Mouse (Mus musculus) thymus, adult 2 months (tissue): ENCODE data around the gene Tbxas1. TPM values are rescaled to one million over a fixed set of nuclear protein-coding genes. Genes with fewer than 3 reads are reported as not detected.

Experiments used
- DNase-seq: peaks from one replicate; pipeline ENCODE4 v3.0.0; 2021
- H3K27ac ChIP-seq: fragments of 200-500 bp; 2 replicates; pipeline ENCODE4 v1.5.1; 2012; ENCODE audit warnings: low read length, control low read depth; ENCODE audit not compliant: control insufficient read depth, insufficient read depth
- H3K27me3 ChIP-seq: fragments of 200-500 bp; 2 replicates; pipeline ENCODE4 v1.6.1; 2012; ENCODE audit warnings: mild to moderate bottlenecking, low read length, moderate library complexity, mixed read lengths; ENCODE audit not compliant: control insufficient read depth, insufficient read depth
- H3K36me3 ChIP-seq: fragments of 200-500 bp; 2 replicates; pipeline ENCODE4 v1.6.1; 2012; ENCODE audit warnings: mild to moderate bottlenecking, low read length, moderate library complexity; ENCODE audit not compliant: control insufficient read depth, insufficient read depth
- H3K4me1 ChIP-seq: fragments of 200-500 bp; replicated peaks from 2 replicates; pipeline ENCODE4 v1.6.1; 2012; ENCODE audit warnings: low read length; ENCODE audit not compliant: control insufficient read depth, insufficient read depth
- H3K4me3 ChIP-seq: fragments of 200-500 bp; 2 replicates; pipeline ENCODE4 v1.5.1; 2012; ENCODE audit warnings: mild to moderate bottlenecking, low read length, control low read depth, moderate library complexity; ENCODE audit not compliant: control insufficient read depth, insufficient read depth
- CTCF ChIP-seq: fragments of 200-500 bp; IDR thresholded peaks from 2 replicates; pipeline ENCODE4 v1.5.1; 2012; ENCODE audit warnings: mild to moderate bottlenecking, control low read depth, low read length, moderate library complexity, borderline replicate concordance; ENCODE audit not compliant: control insufficient read depth, poor library complexity, insufficient read depth; ENCODE audit errors: extremely low read depth
- POLR2A ChIP-seq: fragments of 200-500 bp; IDR thresholded peaks from 2 replicates; pipeline ENCODE4 v1.6.1; 2012; ENCODE audit warnings: mild to moderate bottlenecking, low read length, control low read depth, moderate library complexity; ENCODE audit not compliant: control insufficient read depth, poor library complexity, insufficient read depth; ENCODE audit errors: extremely low read depth
- WGBS: fragments of 180-500 bp; shearing (Covaris S2); methylation state at CpG from one replicate; pipeline ENCODE4 v1.1.7; 2018; 5-methylcytosine and 5-hydroxymethylcytosine counted together
- polyA plus RNA-seq: library from polyadenylated mRNA; depleted of rRNA; stranded (reverse); fragments of >200 nt; gene quantifications from 2 replicates; pipeline ENCODE4 v1.2.3, GENCODE M21; 2012

Gene Tbxas1
- polyA plus RNA-seq, 1 experiment: 6.0 TPM

DNA sequence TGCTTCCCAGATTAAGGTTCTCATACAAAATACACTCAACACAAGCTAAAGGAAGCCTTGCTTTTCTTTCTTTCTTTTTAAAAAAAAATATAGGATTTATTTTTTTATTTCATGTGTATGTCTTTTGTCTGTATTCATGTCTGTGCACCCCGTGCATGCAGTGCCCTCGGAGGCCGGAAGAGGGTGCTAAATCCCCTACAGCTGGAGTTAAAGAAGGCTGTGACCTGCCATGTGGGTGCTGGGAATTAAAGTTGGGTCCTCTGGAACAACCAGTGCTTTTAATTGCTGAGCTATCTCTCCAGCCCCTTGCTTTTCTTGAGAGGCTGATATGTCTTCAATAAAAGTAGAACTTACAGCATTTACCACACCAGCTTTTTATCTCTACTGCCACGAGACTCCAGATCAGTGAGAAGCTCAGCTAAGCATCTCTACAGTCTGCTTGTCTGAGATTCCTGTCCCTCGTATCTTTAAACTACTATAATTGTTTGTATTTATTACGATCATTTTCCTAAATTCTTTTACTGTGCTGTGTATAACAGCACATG is 24.4 kb upstream of the Tbxas1 start:
- TF ChIP-seq POLR2A: no peak
- Histone ChIP-seq H3K4me3 (no peak overlapping the region), H3K27ac (no peak overlapping the region), H3K36me3 (no peaks in the 10 kb centered on the region), H3K27me3 (no peaks in the 10 kb centered on the region), H3K4me1 (no peaks in the 10 kb centered on the region; the same call in 1 of the 2 replicates)
- DNase-seq: no peak
- WGBS: 97% methylated on average over 6 of the region's 6 CpGs

DNA sequence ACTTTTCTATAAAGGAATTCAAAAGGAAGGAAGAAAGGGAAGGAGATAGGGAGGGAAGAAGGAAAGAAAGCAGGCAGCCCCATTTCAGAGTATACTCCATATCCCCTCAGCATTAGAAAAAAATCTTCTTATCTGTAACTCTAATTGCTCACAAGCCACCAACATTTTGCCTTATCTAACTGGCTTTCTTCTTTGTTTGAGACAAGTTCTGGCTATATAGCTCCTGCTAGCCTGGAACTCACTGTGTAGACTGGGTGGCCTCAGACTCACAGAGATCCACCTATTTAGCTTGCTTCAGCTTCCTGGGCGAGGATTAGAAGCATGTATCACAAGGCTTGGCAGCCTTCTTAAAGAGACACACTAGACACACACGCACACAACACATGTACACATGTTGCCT is 23.5 kb upstream of the Tbxas1 start:
- H3K27me3 ChIP-seq: no peaks in the 10 kb centered on the region
- WGBS: 90% methylated on average over 2 of the region's 2 CpGs
- DNase-seq: no peak
- no peak overlapping the region for H3K27ac ChIP-seq
- no peaks in the 10 kb centered on the region; the same call in 1 of the 2 replicates for H3K4me1 ChIP-seq
- no peaks in the 10 kb centered on the region for H3K36me3 ChIP-seq
- no peak overlapping the region for H3K4me3 ChIP-seq
- TF ChIP-seq CTCF (no peak), POLR2A (no peak)

DNA sequence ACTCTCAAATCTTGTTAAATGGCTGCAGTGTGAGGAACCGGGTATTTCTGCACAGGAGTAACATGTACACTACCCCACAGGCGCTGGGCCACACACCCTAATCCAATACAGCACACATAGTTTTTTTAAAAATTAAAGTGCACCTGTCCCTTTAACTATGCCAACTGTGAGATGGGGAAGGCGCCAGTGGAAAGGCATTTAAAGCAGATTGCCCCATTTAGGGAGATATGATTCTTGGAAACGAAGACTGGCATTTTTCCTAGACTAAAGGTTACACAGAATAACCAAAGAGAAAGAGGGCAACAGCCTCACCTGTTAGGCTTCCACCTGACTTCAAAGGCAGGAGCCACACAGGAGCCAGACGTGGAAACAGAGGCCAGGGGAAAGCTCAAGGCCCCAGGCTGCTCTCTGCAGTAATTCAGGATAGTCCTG is 21.6 kb upstream of the Tbxas1 start:
- Histone ChIP-seq H3K27ac (no peak overlapping the region), H3K4me3 (no peak overlapping the region)
- no peak for TF ChIP-seq POLR2A
- TF ChIP-seq CTCF: no peak

DNA sequence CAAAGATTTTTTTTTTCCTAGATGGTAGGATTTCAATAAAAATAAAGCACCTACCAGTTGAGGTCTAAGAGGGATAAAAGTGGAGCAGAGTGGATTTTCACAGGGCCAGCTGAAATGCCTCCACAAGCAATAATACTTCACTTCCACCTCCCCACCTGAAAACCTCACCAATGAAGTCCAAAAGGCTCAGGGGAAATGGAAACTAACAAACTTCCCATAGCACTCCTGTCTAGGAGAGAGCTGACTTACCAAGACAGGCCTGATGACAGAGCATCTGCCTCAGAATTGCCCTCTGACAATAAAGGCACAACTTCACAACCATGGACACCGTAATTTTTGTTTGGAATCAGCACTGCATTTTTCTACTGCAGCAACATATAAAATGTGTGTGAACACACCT is 15.4 kb upstream of the Tbxas1 start:
- Histone ChIP-seq H3K27me3 (no peaks in the 10 kb centered on the region), H3K4me1 (no peaks in the 10 kb centered on the region; the same call in 1 of the 2 replicates), H3K4me3 (no peak overlapping the region), H3K36me3 (no peaks in the 10 kb centered on the region), H3K27ac (no peak overlapping the region)
- DNase-seq: no peak
- TF ChIP-seq CTCF (no peak), POLR2A (no peak)
- WGBS: 100% methylated on average over 1 of the region's 1 CpGs

More for the DNA sequence above, 21.6 kb upstream of the Tbxas1 start:
- Histone ChIP-seq H3K36me3 (no peaks in the 10 kb centered on the region), H3K4me1 (no peaks in the 10 kb centered on the region), H3K27me3 (no peaks in the 10 kb centered on the region)
- no peak for DNase-seq
- WGBS: 90% methylated on average over 5 of the region's 5 CpGs

DNA sequence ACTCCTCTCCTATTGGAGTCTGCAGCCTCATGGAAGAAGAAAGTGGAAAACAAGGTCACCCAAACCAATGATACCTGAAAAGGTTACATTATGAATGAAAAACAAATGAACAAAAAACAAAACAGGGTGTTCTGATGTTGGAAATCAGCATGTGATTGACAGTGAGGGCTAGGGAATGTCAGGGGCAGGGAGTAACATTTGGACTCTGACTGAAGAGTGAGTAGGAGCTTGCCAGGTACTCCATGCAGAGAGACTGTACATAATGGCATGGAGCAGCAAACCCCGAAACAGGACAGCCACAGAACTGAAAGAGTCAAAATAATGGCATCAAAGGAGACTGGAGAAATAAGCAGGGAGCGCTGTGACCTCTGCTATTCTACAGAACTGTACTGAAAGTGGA is 14.9 kb upstream of the Tbxas1 start:
- no peak for TF ChIP-seq CTCF
- no peak for TF ChIP-seq POLR2A
- no peak for DNase-seq
- WGBS: 94% methylated on average over 2 of the region's 2 CpGs
- Histone ChIP-seq H3K4me3 (no peak overlapping the region), H3K36me3 (no peaks in the 10 kb centered on the region), H3K27me3 (no peaks in the 10 kb centered on the region), H3K4me1 (no peaks in the 10 kb centered on the region; the same call in 1 of the 2 replicates), H3K27ac (no peak overlapping the region)

DNA sequence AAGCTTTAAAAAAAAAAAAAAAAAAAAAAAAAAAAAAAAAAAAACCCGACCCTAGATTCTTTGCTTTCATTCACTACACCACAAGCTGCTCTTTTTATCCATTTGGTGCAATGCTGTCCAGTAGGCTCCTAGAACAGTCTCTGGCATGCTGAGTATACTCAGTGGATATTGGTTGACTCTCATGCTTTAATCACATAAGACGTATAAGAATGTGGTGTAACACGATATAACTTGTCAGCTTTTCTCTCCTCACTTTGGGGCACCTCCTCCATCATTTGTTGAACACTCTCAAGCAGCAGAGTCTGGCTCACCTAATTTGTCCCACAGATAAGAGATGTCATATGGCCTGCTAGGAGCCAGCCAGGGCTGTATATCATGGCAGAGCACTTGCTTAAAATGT is 11.6 kb upstream of the Tbxas1 start:
- Histone ChIP-seq H3K36me3 (no peaks in the 10 kb centered on the region), H3K27me3 (no peaks in the 10 kb centered on the region), H3K4me1 (no peaks in the 10 kb centered on the region; the same call in 1 of the 2 replicates), H3K4me3 (no peak overlapping the region), H3K27ac (no peak overlapping the region)
- DNase-seq: no peak
- 73% methylated on average over 3 of the region's 3 CpGs for WGBS
- no peak for TF ChIP-seq POLR2A
- no peak for TF ChIP-seq CTCF

DNA sequence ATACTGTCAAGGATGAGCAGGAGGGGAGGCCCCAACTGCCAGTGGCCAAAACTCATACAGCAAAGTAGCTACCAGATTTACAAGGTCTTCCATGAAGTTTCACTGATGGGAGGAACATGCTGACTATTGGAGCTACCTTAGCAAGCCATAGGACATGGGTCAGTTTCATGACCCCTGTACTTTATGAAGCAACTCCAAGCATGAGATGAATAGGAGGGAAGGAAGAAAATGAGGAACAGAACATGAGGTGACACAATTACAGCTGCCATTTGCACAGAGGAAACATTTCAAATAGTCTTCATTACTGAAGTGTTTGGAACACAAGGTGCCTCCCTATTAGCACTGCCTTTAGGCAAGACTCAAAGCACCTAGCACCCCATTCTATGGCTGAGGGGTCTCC is 9.4 kb upstream of the Tbxas1 start:
- TF ChIP-seq POLR2A (no peak), CTCF (no peak)
- H3K4me3 ChIP-seq: no peak overlapping the region
- H3K27ac ChIP-seq: no peak overlapping the region
- no peaks in the 10 kb centered on the region for H3K27me3 ChIP-seq
- H3K4me1 ChIP-seq: no peaks in the 10 kb centered on the region; the same call in 1 of the 2 replicates
- no peak for DNase-seq
- no peaks in the 10 kb centered on the region for H3K36me3 ChIP-seq
